Mouse (Mus musculus): ENCODE measurements around the gene Ppp2r5c. TPM values are rescaled to one million over a fixed set of nuclear protein-coding genes. Genes with fewer than 3 reads are reported as not detected.
A peak's percentile ranks its signal among the peaks of the same experiment; 100 is the strongest.

Ppp2r5c gene
- polyA plus RNA-seq, 1 experiment from 2014 or later = 168 TPM

DNA sequence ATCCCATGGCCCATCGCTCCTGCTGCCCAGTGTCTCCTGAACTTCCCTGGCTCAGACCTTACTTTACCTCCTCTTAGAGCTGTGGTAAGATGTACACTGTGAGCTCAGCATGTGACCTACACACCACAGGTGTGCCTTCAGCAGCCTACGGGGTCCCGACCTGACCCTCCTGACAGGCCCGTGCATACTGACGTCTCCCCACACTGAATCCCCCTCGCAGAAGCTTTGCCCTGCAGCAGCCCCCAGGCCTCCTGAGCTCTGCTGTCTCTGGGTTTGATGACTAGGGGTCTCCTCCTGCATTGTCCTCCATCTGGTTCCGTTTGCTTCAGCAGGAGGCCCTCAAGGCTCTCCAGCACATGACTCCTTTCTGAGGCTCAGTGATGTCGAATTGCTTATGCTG is 31.0 kb downstream of the Ppp2r5c start:
- H3K27ac ChIP-seq (ENCODE audit: low read length) = no peak overlapping the region
- no peaks in the 10 kb centered on the region; the same call in 1 of the 2 replicates for H3K36me3 ChIP-seq (ENCODE audit: control insufficient read depth, insufficient read depth, low read length)
- H3K4me1 ChIP-seq (ENCODE audit: control insufficient read depth, insufficient read depth, low read length) = no peaks in the 10 kb centered on the region
- no peak overlapping the region for H3K4me3 ChIP-seq (ENCODE audit: low read depth, low read length)
- H3K4me2 ChIP-seq (replicated peaks; ENCODE audit: low read depth, low read length) = no peak overlapping the region
- no peak overlapping the region for H3K9ac ChIP-seq (replicated peaks; ENCODE audit: low read depth, low read length)
- no peak for ATAC-seq (ENCODE audit: insufficient number of reproducible peaks, insufficient read depth, low FRiP score, low read depth)
- H3K27me3 ChIP-seq (ENCODE audit: control insufficient read depth, insufficient read depth, low read length) = no peaks in the 10 kb centered on the region
- H3K9me3 ChIP-seq (ENCODE audit: control insufficient read depth, low read depth, low read length) = no peaks in the 10 kb centered on the region
- WGBS = 83% methylated on average over 8 of the region's 8 CpGs

DNA sequence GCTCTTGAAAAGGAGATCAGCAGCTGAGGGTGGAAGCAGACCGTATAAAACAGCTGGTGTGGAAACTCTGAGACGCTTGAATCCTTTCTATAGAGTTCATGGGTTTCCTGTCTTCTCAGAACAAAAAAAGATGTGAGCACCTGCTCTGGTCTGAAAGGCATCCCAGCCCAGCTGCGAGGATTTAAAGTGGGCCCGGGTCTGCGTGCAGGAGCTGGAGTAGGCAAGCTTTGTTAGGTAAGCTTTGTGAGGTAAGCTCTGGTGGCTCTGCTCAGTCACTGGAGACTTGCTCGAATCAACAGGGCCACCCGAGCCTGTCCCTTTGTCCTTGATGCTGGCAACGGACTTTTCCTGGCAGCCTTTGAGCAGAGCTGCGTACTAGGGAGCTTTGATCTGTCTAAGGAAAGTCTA is 31.7 kb downstream of the Ppp2r5c start:
- no peaks in the 10 kb centered on the region for H3K27me3 ChIP-seq (ENCODE audit: control insufficient read depth, insufficient read depth, low read length)
- no peak overlapping the region for H3K4me2 ChIP-seq (replicated peaks; ENCODE audit: low read depth, low read length)
- no peak overlapping the region for H3K27ac ChIP-seq (ENCODE audit: low read length)
- no peaks in the 10 kb centered on the region for H3K4me1 ChIP-seq (ENCODE audit: control insufficient read depth, insufficient read depth, low read length)
- no peak overlapping the region for H3K4me3 ChIP-seq (ENCODE audit: low read depth, low read length)
- H3K9ac ChIP-seq (replicated peaks; ENCODE audit: low read depth, low read length) = no peak overlapping the region
- WGBS = 87% methylated on average over 9 of the region's 9 CpGs
- H3K36me3 ChIP-seq (ENCODE audit: control insufficient read depth, insufficient read depth, low read length) = no peaks in the 10 kb centered on the region; the same call in 1 of the 2 replicates
- no peaks in the 10 kb centered on the region for H3K9me3 ChIP-seq (ENCODE audit: control insufficient read depth, low read depth, low read length)
- ATAC-seq (ENCODE audit: insufficient number of reproducible peaks, insufficient read depth, low FRiP score, low read depth) = no peak

DNA sequence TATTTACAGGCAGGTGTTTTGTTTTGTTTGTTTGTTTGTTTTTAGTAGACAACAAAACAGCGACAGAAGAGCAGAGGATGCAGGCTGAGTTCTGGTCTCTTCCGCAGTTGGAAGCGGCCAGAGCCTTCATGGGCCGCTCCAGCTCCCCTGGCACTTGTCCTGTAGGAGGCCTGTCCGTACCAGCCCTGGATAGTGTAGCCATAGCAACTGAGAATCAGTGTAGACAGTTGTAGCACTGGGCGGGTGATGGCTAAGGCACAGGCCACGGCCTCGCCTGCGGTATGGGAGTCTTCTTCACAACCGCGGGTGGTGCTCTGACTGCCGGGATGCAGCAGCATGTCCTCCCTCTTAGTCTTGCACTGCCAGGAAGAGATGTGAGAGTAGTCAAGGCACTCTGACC is 32.3 kb downstream of the Ppp2r5c start:
- Histone ChIP-seq H3K4me3 (ENCODE audit: low read depth, low read length) (no peak overlapping the region), H3K36me3 (ENCODE audit: control insufficient read depth, insufficient read depth, low read length) (no peaks in the 10 kb centered on the region; the same call in 1 of the 2 replicates), H3K4me1 (ENCODE audit: control insufficient read depth, insufficient read depth, low read length) (0 out of 2 replicates have a peak, but pooled peaks cover 2% of the 10 kb centered on the region), H3K9ac (replicated peaks; ENCODE audit: low read depth, low read length) (no peak overlapping the region), H3K9me3 (ENCODE audit: control insufficient read depth, low read depth, low read length) (no peaks in the 10 kb centered on the region), H3K4me2 (replicated peaks; ENCODE audit: low read depth, low read length) (no peak overlapping the region), H3K27me3 (ENCODE audit: control insufficient read depth, insufficient read depth, low read length) (no peaks in the 10 kb centered on the region), H3K27ac (ENCODE audit: low read length) (no peak overlapping the region)
- ATAC-seq (ENCODE audit: insufficient number of reproducible peaks, insufficient read depth, low FRiP score, low read depth) = no peak
- 87% methylated on average over 12 of the region's 12 CpGs for WGBS

DNA sequence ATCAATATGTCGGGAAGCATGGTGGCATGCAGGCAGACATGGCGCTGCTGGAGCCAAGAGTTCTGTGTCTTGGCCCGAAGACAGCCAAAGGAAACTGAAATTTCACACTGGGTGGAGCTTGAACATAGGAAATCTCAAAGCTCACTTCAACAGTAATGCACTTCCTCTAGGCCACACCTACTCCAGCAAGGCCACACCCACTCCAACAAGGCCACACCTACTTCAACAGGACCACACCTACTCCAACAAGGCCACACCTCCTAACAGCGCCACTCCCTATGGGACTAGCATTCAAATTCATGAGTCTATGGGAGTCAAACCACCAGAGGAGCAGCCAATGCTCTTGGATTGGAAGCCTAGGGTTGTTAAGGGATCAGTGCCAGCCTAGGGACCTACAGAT is 33.8 kb downstream of the Ppp2r5c start:
- 83% methylated on average over 4 of the region's 4 CpGs for WGBS
- H3K27ac ChIP-seq (ENCODE audit: low read length) = no peak overlapping the region
- no peaks in the 10 kb centered on the region for H3K9me3 ChIP-seq (ENCODE audit: control insufficient read depth, low read depth, low read length)
- H3K4me3 ChIP-seq (ENCODE audit: low read depth, low read length) = no peak overlapping the region
- no peak for ATAC-seq (ENCODE audit: insufficient number of reproducible peaks, insufficient read depth, low FRiP score, low read depth)
- H3K9ac ChIP-seq (replicated peaks; ENCODE audit: low read depth, low read length) = no peak overlapping the region
- H3K4me1 ChIP-seq (ENCODE audit: control insufficient read depth, insufficient read depth, low read length) = 0 out of 2 replicates have a peak, but pooled peaks cover 3% of the 10 kb centered on the region
- H3K4me2 ChIP-seq (replicated peaks; ENCODE audit: low read depth, low read length) = no peak overlapping the region
- no peaks in the 10 kb centered on the region; the same call in 1 of the 2 replicates for H3K36me3 ChIP-seq (ENCODE audit: control insufficient read depth, insufficient read depth, low read length)
- no peaks in the 10 kb centered on the region for H3K27me3 ChIP-seq (ENCODE audit: control insufficient read depth, insufficient read depth, low read length)

DNA sequence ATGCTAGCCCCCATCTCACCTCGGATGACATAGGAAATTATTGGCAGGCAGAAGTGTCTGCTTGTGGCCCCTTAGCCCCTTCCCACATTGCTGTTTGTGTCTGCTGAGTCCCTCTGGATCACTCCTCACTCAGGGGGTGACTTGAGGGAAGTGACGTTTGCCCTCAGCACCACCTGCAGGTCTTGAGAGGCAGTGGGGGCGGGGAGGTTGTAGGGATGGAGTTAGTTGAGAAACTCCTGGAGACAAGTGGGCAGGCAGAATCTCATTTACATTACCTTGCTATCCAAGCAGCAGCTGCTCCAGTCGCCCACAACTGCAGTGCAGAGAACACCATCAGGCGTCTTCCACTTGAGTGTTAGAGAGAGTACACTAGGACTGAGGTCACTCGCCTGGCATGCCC is 36.8 kb downstream of the Ppp2r5c start:
- H3K4me3 ChIP-seq (ENCODE audit: low read depth, low read length) = no peak overlapping the region
- no peak overlapping the region for H3K9ac ChIP-seq (replicated peaks; ENCODE audit: low read depth, low read length)
- H3K27ac ChIP-seq (ENCODE audit: low read length) = no peak overlapping the region
- H3K4me2 ChIP-seq (replicated peaks; ENCODE audit: low read depth, low read length) = no peak overlapping the region
- no peaks in the 10 kb centered on the region for H3K9me3 ChIP-seq (ENCODE audit: control insufficient read depth, low read depth, low read length)
- H3K4me1 ChIP-seq (ENCODE audit: control insufficient read depth, insufficient read depth, low read length) = peaks cover 13% of the 10 kb centered on the region
- no peak for ATAC-seq (ENCODE audit: insufficient number of reproducible peaks, insufficient read depth, low FRiP score, low read depth)
- WGBS = 48% methylated on average over 6 of the region's 6 CpGs
- no peaks in the 10 kb centered on the region; the same call in 1 of the 2 replicates for H3K36me3 ChIP-seq (ENCODE audit: control insufficient read depth, insufficient read depth, low read length)
- H3K27me3 ChIP-seq (ENCODE audit: control insufficient read depth, insufficient read depth, low read length) = no peaks in the 10 kb centered on the region

DNA sequence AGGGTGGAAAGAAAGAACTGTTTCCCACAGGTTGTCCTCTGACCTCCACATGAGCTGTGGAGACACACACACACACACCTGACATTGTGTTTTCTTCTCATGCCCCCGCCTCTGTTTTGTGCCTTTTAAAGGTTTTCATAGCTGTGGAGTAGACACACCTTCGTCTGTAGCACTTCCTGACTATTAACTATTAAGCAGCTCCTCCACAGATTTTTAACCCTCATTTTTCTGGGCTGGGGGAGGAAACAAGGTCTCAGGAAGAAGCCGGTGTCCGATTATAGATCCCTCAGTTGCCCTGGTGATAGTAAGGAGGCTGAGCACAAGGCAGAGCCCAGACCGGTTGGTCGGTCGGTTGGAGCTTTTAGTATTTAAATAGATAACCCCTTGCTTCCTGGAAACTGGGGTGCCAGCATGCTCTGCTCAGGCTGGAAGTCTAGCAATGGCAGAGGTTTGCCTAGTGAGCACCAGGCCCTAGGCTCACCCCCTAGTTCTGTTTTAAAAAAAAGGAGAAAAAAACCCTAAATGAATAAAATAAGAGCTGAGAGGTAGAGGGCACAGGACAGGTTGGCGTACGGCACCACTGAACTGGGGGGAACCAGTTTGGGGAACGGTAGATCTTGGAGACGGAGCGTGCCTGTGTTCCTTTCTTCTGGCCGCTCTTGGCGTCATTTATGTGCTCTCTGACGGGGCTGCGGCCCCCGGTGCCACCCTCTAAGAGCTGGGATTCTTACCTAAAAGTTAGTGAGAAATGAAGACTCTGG is 38.1 kb downstream of the Ppp2r5c start:
- Histone ChIP-seq H3K27ac (ENCODE audit: low read length) (peak overlapping the region; percentile 99), H3K9me3 (ENCODE audit: control insufficient read depth, low read depth, low read length) (no peaks in the 10 kb centered on the region), H3K4me1 (ENCODE audit: control insufficient read depth, insufficient read depth, low read length) (peaks cover 13% of the 10 kb centered on the region), H3K36me3 (ENCODE audit: control insufficient read depth, insufficient read depth, low read length) (no peaks in the 10 kb centered on the region), H3K4me2 (replicated peaks; ENCODE audit: low read depth, low read length) (peak overlapping the region; percentile 98), H3K27me3 (ENCODE audit: control insufficient read depth, insufficient read depth, low read length) (no peaks in the 10 kb centered on the region), H3K9ac (replicated peaks; ENCODE audit: low read depth, low read length) (peak overlapping the region; percentile 71), H3K4me3 (ENCODE audit: low read depth, low read length) (peak overlapping the region; percentile 76)
- peak; percentile 43; the same call in 1 of the 2 replicates for ATAC-seq (ENCODE audit: insufficient number of reproducible peaks, insufficient read depth, low FRiP score, low read depth)
- 2% methylated on average over 17 of the region's 17 CpGs for WGBS

DNA sequence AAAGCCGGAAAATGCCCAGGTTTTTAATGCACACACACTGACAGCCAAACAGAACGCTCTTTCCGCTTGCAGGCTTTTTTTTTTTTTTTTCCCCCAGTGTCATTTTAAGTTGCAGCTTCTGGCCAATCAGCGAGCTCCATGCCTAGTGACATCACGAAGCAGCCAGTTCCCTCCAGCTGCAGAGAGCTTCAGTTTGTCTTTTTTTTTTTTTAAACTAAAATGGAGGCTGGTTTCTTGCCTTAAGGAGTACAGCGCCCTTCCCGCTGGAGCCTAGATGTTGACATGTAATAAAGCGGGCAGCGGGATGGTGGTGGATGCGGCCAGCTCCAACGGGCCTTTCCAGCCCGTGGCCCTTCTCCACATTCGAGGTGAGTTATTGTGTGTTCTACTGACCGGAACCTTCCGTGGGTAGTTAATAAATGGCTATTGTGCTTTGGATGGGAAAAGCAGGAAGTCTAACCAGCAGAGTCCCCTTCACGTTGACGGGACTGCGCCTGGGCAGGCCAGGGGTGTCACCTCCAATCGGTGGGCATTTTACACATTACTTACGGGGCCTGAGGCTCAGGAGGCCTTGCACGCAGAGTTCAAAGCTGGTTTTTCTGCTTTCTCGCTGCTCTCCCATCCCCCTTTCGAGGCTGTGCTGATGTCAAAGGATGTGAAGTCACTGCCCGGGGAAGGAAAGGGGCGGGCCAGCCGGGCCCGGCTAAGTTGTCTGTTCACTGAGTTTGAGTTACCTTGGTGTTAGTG is 38.8 kb downstream of the Ppp2r5c start:
- WGBS = under 1% methylated on average over 27 of the region's 27 CpGs
- H3K36me3 ChIP-seq (ENCODE audit: control insufficient read depth, insufficient read depth, low read length) = no peaks in the 10 kb centered on the region
- peaks cover 13% of the 10 kb centered on the region for H3K4me1 ChIP-seq (ENCODE audit: control insufficient read depth, insufficient read depth, low read length)
- H3K4me3 ChIP-seq (ENCODE audit: low read depth, low read length) = peak overlapping the region; percentile 76
- peak; percentile 87 for ATAC-seq (ENCODE audit: insufficient number of reproducible peaks, insufficient read depth, low FRiP score, low read depth)
- H3K9ac ChIP-seq (replicated peaks; ENCODE audit: low read depth, low read length) = peak overlapping the region; percentile 71
- peak overlapping the region; percentile 98 for H3K4me2 ChIP-seq (replicated peaks; ENCODE audit: low read depth, low read length)
- no peaks in the 10 kb centered on the region for H3K27me3 ChIP-seq (ENCODE audit: control insufficient read depth, insufficient read depth, low read length)
- no peaks in the 10 kb centered on the region for H3K9me3 ChIP-seq (ENCODE audit: control insufficient read depth, low read depth, low read length)
- peak overlapping the region; percentile 99 for H3K27ac ChIP-seq (ENCODE audit: low read length)

DNA sequence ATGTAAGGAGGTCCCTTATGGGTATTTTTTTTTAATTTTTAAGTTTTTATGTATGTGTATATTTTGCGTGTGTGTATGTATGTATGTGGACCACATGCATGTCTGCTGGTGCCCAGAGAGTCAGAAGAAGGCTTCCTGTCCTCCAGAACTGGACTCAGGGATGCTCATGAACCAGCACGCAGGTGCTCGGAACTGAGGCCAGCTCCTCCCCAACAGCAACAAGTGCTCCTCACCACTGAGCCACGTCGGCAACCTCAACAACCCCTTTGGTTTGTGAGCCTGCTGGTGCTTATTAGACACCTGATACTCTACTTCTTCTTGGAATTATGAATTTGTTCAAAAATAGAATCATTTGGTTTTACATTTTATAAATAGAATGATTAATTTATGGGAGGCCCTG is 39.9 kb downstream of the Ppp2r5c start:
- Histone ChIP-seq H3K9me3 (ENCODE audit: control insufficient read depth, low read depth, low read length) (no peaks in the 10 kb centered on the region), H3K4me2 (replicated peaks; ENCODE audit: low read depth, low read length) (peak overlapping the region; percentile 98), H3K36me3 (ENCODE audit: control insufficient read depth, insufficient read depth, low read length) (no peaks in the 10 kb centered on the region), H3K4me1 (ENCODE audit: control insufficient read depth, insufficient read depth, low read length) (peaks cover 13% of the 10 kb centered on the region), H3K27me3 (ENCODE audit: control insufficient read depth, insufficient read depth, low read length) (no peaks in the 10 kb centered on the region), H3K4me3 (ENCODE audit: low read depth, low read length) (peak overlapping the region; percentile 76), H3K9ac (replicated peaks; ENCODE audit: low read depth, low read length) (no peak overlapping the region), H3K27ac (ENCODE audit: low read length) (no peak overlapping the region)
- 78% methylated on average over 5 of the region's 5 CpGs for WGBS
- no peak for ATAC-seq (ENCODE audit: insufficient number of reproducible peaks, insufficient read depth, low FRiP score, low read depth)
